Mouse (Mus musculus): ENCODE results near the gene Iqcf5.

DNA sequence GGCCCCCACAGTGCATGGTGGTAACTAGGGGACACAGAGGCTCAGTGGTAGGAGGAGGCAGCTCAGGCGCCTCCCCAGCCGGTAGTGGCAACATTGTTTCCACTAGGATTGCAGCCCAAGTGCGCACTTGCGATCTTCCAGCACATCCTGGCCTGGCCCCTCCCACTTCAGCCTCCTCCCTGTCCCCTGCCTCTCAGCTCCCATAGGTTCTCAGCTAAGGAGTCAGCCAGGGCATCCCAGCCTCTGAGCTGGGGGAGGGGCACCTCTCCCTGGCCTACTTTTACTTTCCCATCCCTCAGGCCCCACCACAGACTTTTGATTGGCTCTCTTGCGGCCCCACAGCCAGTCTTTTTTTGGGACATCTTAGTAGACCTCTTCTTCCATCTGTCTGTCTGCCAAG lies 42.5 kb upstream of the Iqcf5 start:
- TF ChIP-seq CTCF (IDR thresholded peaks at IDR 0.05; ENCODE audit: borderline replicate concordance, insufficient read depth, low read depth, low read length) (no peak), POLR2A (IDR thresholded peaks at IDR 0.05; ENCODE audit: borderline replicate concordance, insufficient read depth, low read length) (no peak)
